Mouse (Mus musculus) kidney, adult 11 months (tissue): ENCODE results near the gene Tmem120b.

Source experiments
- DNase-seq: peaks from one replicate; pipeline ENCODE4 v3.0.0; 2022

The Tmem120b gene

GRCm38 (mm10) chr5:123141555-123142160 lies 73.4 kb downstream of the Tmem120b start:
- no peak for DNase-seq

DNA sequence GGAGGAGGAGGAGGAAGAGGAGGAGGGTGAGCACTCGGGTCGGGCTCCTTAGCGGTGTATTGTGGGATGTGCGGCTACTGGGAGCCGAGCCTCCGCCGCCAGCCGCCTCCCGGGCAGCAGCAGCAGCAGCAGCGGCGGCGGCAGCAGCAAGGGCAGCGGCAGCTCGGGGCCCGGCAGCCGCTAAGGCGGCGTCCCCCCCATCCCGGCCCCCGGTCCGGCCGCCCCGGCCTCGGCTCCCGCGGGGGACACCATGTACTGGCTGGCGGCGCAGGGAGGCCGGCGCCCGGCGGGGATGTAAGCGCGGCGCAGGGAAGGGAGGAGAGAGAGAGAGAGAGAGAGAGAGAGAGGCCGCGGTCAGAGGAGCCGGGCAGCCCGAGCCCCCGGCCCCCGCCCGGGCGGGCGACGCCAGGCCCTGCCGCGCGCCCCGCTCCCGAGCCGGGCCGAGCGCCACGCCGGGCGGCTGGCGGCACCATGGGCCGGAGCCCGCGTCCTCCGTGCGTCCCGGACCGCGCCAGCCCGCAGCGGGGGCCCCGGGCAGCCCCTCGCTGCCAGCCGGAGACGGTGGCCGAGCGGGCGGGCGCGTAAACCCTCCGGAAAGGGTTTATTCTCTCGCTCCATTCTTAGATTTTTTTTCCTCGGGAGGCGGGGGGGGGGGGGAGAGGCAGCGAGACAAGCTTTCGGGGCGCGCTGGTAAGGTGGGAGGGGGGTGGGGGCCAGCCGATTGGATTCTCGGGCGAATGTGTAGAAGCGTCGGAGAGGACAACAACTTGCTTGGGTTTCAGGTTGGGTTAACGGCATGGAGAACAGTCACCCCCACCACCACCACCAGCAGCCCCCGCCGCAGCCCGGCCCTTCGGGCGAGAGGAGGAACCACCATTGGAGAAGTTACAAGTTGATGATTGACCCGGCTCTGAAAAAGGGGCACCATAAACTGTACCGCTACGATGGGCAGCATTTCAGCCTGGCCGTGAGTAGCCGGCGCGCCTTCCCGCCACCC lies 74.2 kb downstream of the Tmem120b start, which contains the start of gene Setd1b:
Gene Setd1b, plus strand, starts transcription at position 33 of the 997 bp plus-strand sequence.
- DNase-seq = peak; percentile 66

GRCm38 (mm10) chr5:123143251-123143970 lies 75.2 kb downstream of the Tmem120b start:
- DNase-seq = no peak

- peak; percentile 36 for DNase-seq
Measured at GRCm38 (mm10) chr5:123143971-123144745, 75.9 kb downstream of the Tmem120b start.

DNA sequence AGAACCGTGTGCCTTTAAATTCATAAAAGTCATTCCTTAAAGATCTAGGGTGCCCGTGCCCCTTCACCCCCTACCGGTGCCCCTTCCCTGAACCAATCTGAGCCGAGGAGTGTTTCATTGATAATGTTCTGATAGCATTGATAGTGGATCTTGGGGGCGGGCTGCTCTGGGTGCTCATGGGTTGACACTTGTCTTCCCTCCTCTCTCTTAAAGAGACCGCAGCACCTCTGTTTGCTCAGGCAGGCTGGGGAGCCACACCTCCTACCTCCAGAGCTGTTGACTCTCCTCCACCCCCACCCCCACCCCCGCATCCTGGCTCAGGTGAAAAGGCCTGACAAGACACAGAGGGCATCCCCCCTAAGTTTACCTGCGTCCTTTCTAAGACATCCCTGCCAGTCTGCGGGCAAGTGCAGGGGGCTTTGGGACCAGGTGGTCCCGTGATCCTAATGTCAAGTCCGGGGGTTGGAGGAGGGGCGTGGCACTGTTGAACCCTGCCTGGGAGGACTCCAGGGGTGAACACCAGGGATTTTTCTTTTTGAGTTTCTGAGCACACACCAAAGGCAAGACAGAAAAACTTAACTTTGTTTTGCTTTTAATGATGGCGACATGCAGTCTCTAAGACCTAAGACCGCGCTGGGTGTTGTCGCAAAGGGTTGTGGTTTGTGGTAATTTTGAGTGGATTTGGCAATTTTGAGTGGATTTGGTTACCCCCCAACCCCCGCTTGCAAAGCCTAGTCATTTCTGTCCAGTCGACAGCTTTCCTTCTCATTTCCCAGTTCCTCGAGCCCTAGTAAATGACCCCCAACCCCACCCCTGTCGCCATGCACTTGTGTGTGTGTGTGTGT lies 76.8 kb downstream of the Tmem120b start:
- no peak for DNase-seq

DNA sequence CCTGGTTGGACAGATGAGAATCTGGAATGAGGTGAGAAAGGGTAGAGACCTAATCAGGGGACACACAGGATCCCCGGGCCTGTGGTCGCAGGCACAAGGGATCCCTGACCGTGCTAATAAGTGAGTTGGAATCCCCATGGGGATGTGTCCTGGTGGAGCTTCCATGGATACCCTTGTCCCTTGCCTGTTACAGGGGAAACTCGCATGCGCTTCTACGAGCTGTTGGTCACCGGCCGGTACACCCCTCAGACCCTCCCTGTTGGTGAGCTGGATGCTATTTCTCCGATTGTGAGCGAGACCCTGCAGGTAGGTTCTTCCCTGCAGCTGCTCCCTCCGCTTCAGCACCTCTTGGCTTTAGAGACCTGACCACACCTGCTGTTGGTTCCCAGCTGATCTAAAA lies 78.1 kb downstream of the Tmem120b start:
- no peak for DNase-seq

GRCm38 (mm10) chr5:123147569-123147968 lies 79.4 kb downstream of the Tmem120b start:
- DNase-seq = no peak

DNA sequence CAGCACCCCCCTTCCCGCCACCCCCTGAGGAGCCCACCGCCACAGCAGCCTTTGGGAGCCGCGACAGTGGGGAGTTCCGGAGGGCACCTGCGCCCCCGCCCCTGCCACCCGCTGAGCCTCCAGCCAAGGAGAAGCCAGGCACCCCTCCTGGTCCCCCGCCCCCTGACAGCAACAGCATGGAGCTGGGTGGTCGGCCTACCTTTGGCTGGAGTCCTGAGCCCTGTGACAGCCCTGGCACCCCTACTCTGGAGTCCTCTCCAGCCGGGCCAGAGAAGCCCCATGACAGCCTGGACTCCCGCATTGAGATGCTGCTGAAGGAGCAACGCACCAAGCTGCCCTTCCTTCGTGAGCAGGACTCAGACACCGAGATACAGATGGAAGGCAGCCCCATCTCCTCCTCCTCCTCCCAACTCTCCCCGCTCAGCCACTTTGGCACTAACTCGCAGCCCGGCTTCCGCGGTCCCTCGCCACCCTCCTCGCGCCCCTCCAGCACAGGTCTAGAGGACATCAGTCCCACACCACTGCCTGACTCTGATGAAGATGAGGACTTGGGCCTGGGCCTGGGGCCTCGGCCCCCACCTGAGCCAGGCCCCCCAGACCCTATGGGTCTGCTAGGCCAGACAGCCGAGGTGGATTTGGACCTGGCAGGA lies 80.0 kb downstream of the Tmem120b start:
- no peak for DNase-seq

DNA sequence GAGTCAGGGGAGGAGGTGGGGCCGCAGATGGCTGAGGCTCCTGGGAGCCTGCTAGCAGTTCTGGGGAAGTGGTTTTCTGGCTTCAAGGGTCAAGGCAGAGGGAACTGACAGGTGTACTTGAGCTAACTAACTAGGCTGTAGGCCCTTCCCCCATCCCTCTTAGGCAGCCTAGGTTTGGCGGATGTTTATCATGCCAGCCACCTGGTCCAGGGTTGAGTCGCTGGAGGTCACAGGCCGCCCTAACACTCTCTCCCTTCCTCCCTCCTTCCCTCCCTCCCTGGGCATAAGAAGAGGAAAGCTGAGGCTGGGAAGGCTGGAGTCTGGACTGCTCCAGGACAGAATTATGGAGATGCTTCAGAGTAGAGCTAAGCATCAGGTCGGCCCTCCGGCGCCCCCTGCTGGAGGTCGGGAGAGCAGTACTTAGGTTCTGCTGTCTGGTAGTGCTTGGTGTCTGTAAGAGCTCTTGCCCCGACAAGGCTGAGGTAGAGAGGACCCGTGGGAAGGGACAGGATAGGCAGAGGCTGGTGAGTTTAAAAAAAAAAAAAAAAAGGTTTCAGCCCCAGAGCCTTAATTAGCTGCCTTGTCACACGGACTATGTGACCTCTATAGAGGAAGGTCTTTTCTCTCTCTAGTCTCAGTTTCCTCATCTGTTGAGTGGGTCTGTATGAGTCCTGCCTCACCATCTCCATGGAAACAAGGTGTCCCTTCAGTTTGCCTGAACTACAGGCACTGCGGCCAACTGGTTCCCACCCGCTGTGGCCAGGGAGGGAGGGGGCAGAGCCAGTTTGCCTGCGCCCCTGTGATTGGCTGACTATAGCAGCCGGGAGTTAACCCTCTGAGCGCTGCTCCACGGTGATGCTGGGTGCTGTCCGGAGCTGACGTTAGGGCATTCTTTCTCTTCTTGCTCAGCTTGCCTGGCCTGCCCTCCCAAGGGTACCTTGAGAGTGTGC lies 81.5 kb downstream of the Tmem120b start:
- peak; percentile 88 for DNase-seq

- no peak for DNase-seq
Measured at GRCm38 (mm10) chr5:123150641-123151040, 82.4 kb downstream of the Tmem120b start.

- DNase-seq = no peak
Measured at GRCm38 (mm10) chr5:123151077-123151476, 82.9 kb downstream of the Tmem120b start.

DNA sequence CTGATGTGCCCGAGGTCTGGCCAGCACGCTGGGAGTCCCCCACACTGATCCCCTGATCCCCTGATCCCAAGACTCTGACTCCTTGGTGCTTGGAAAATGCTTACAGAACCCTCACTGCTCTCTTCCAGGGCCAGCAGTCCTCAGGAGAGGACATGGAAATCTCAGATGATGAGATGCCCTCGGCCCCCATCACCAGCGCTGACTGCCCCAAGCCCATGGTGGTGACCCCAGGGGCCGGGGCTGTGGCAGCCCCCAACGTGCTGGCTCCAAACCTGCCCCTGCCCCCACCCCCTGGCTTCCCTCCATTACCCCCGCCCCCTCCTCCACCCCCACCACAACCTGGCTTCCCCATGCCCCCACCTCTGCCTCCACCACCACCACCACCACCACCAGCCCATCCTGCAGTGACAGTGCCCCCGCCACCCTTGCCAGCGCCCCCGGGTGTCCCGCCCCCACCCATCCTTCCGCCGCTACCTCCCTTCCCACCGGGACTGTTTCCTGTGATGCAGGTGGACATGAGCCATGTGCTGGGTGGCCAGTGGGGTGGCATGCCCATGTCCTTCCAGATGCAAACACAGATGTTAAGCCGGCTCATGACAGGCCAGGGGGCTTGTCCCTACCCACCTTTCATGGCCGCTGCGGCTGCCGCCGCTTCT lies 83.6 kb downstream of the Tmem120b start:
- DNase-seq = no peak

GRCm38 (mm10) chr5:123152901-123153300 lies 84.7 kb downstream of the Tmem120b start:
- no peak for DNase-seq

- DNase-seq = peak; percentile 71
Measured at GRCm38 (mm10) chr5:123155425-123155824, 87.2 kb downstream of the Tmem120b start.

DNA sequence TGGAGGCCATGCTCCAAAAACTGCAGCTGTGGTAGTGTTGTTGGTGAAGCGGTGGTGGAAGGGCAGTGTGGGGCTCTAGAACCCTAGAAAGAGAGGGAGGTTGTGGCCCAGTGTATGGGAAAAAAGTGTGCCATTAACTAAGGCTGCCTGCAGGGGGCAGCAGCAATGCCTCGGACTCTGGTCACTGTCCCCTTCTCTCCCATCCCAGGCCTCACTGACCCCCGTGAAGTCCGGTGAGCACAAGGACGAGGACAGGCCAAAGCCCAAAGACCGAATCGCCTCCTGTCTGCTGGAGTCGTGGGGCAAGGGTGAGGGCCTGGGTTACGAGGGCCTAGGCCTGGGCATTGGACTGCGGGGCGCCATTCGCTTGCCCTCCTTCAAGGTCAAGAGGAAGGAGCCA lies 88.5 kb downstream of the Tmem120b start:
- DNase-seq = peak; percentile 54

DNA sequence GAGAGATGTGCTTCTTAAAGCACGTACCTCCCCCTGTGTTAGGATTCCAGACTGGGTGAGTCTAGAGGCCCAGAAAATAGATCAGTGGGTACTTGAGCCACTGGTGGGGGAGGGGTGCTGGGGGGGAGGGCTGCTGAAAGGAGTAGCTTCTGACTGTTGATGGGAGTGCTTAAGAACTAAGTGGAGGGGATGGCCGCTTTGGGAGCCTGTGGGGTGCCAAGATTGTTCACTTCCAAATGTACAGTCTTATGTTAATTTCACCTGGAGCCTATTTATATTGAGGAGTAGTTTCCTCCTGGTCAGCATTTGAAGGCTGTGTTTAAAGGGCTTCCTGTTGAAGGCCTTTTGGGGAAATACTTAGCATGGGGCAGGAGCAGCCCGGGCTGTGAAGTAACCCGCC lies 89.8 kb downstream of the Tmem120b start:
- no peak for DNase-seq

DNA sequence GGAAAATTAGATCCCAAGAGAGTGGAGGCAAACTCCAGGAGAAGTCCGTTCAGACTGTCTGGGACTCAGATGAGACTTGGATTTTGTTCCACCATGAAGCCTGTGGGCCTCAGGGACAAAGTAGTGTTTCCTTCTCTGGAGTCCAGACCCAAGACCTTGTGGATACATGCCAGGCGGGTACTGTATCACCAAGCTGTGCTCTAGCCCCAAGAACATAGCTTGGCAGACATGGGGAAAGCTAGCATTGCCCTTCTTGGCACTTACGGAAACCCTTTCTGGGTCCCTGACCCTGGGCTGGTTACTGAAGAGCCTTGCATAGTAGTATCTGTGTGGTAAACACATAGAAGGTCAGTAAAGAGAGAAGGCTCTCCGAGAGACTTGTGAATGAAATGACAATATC lies 91.2 kb downstream of the Tmem120b start:
- DNase-seq = no peak

- no peak for DNase-seq
Measured at GRCm38 (mm10) chr5:123159866-123160265, 91.7 kb downstream of the Tmem120b start.

- no peak for DNase-seq
Measured at GRCm38 (mm10) chr5:123160341-123160740, 92.1 kb downstream of the Tmem120b start.
